Mouse (Mus musculus) lung, postnatal 0 days (tissue): ENCODE data around the gene Adgre5.

Source experiments
- CTCF ChIP-seq: IDR thresholded peaks from 2 replicates; pipeline ENCODE4 v1.5.1; 2016; ENCODE audit warnings: antibody characterized with exemption, mild to moderate bottlenecking
- EP300 ChIP-seq: IDR thresholded peaks from 2 replicates; pipeline ENCODE4 v1.6.1; 2016; ENCODE audit warnings: antibody characterized with exemption, mild to moderate bottlenecking, control low read depth

DNA sequence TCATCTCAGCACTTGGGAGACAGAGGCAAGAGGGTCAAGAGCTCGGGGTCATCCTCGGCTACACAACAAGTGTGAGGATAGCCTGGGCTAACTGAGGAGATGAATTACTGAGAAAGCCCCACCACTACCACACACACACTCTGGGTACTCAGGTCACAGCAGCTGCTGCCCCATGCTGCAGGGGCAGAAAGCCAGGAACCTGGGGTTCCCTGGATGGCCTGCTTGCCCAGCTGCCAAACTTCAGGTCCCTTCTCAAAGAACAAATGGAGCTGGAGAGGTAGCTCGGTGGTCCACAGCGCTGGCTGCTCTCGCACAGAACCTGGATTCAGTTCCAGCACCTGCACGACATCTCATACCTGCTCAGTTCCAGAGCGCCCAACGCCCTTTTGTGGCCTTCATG is 23.0 kb upstream of the Adgre5 start:
- no peak for TF ChIP-seq CTCF
- no peak for TF ChIP-seq EP300
